Mouse (Mus musculus) gastrocnemius, postnatal 4 days (tissue): ENCODE results near the gene Vmn2r19. TPM values are rescaled to one million over a fixed set of nuclear protein-coding genes. Genes with fewer than 3 reads are reported as not detected.

Experiments used
- total RNA-seq, 2 experiments: library from RNA; stranded (reverse); gene quantifications; 2 replicates each; pipeline ENCODE4 v1.2.3; 2021

Vmn2r19 gene
- total RNA-seq, 2 experiments from 2014 or later = not detected

Other genes starting within 250 kb of the Vmn2r19 start
- 1 to 10 TPM; 3.2 to 3.3 TPM for gene Clec4a2, start 201.9 kb upstream of the Vmn2r19 start, total RNA-seq
- not detected for gene Clec4b2, start 135.4 kb upstream of the Vmn2r19 start, total RNA-seq
- 1 to 10 TPM; 1.3 to 1.6 TPM for gene Clec4n, start 78.5 kb upstream of the Vmn2r19 start, total RNA-seq
- under 1 TPM in 1 of 2 experiments, not detected in 1; 0.88 TPM for gene Clec4d, start 46.2 kb upstream of the Vmn2r19 start, total RNA-seq
- under 1 TPM; 0.25 to 0.41 TPM for gene Clec4e, start 18.5 kb upstream of the Vmn2r19 start, total RNA-seq
- under 1 TPM in 1 of 2 experiments, not detected in 1; 0.02 TPM for gene Vmn2r20, start 109.8 kb downstream of the Vmn2r19 start, total RNA-seq
- gene Vmn2r21, start 225.1 kb downstream of the Vmn2r19 start, total RNA-seq = not detected